Mouse (Mus musculus): ENCODE results near the gene Nat8f6. TPM values are rescaled to one million over a fixed set of nuclear protein-coding genes. Genes with fewer than 3 reads are reported as not detected.

The Nat8f6 gene
- not detected in 2 replicates for polyA plus RNA-seq (2015; fragmentation: Nextera tagmentation; extraction: Ambion mirVana)

DNA sequence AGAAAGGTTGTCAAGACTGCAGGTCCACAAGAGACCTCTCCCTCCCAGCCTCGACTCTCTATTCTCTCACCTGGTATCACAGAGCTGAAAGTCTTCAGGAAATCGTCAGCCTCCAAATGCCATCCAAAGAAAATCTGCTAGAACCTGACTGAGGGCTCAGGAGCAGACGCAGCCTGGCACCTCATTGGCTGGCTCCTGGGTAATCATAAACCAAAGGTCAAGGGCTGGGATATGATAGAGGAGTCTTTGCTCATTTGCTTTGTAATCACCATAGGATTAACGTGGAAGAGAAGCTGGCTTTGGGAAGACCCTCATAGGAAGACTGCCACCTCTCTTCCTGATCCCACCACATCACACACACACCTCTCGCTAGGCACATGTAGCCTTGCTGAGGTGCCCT, at the start of gene Nat8f6, which contains the start of gene Nat8f5:
TSS of gene Nat8f6 (minus strand) at position 118 of the 400 bp plus-strand sequence.
TSS of gene Nat8f5 (minus strand) at position 136 of the 400 bp plus-strand sequence.

DNA sequence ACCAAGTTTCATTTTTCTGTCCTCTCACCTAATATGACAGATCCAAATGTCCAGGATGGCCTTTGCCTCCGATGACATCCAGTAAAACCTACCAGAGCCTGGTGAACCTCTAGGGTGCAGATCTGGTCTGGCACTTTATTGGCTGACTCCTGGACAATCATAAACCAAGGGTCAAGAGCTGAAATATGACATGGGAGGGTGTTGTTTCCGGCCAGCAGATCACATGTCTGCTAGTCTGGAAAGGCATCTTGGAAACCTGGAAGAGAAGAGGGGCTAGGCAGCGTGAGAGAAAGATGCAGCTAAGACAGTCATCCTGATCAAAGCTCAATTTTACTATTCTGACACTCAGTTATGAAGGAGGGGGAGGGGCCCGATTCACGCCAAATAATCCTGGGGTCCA, 48.3 kb upstream of the Nat8f6 start, which contains the start of gene Nat8f2:
TSS of gene Nat8f2 (minus strand) at position 153 of the 400 bp plus-strand sequence.

DNA sequence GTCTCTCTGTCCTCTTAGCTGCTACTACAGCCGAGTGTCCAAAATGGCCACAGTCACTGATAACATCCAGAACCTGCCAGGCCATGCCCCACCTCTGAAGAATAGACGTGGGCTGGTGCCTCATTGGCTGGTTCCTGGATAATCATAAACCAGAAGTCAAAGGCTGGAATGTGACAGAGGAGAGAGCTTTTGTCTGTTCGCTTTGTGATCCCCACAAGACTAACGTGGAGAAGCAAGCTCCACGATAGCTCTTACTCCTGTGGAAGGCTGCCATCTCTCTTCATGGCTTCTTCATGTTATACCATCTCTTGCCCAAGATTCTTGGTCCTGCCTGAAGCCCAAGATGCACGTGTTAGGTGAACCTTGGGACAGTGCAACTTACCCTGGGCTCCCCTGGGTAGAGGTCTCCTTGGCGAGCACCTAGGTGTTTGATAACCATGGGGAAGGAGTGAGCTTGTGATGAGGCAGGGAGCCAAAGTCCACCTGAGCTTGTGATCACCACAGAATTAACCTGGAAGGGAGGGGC, 11.1 kb upstream of the Nat8f6 start, which contains the start of gene Nat8:
TSS of gene Nat8 (minus strand) at position 287 of the 526 bp plus-strand sequence.

DNA sequence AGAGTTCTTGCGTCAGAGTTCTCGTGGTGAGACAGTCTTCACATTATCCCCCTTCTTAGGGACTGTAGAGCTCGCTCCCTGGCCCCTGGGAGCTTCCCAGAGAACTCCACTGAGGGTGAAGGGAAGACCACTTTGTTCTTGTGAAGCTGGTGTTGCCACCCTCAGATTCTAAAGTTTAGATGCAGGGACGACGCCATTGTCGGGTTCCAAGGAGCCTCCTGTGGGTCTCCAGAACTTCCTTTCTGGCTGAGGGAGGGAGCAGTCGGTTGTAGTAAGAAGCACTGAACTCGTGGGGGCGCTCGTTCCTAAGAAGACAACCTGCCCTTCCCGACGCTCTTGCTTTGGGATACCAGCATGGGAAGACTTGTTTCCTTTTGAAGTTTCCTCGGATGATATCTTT, 55.2 kb downstream of the Nat8f6 start, which contains the start of gene Nat8f3:
TSS of gene Nat8f3 (minus strand) at position 223 of the 400 bp plus-strand sequence.

Small RNA genes lying within 50 kb of the gene (microRNA-seq; reads per million reads assigned to microRNA genes)
- 0 reads per million in 2 experiments for gene Mir6375

Other genes with a start within 250 kb of the Nat8f6 start
- 0.60 and 1.0 TPM in 2 replicates for gene Alms1, start 233.4 kb downstream of the Nat8f6 start, polyA plus RNA-seq (2015; fragmentation: Nextera tagmentation; extraction: Ambion mirVana)
- 0.07 TPM in 1 of 2 replicates, not detected in the other for gene Nat8f7, start 107.7 kb downstream of the Nat8f6 start, polyA plus RNA-seq (2015; fragmentation: Nextera tagmentation; extraction: Ambion mirVana)
- not detected in 2 replicates for gene Nat8f3, start 55.2 kb downstream of the Nat8f6 start, polyA plus RNA-seq (2015; fragmentation: Nextera tagmentation; extraction: Ambion mirVana)
- not detected in 2 replicates for gene Nat8f5, start within 50 bp of the Nat8f6 start, polyA plus RNA-seq (2015; fragmentation: Nextera tagmentation; extraction: Ambion mirVana)
- 0.16 TPM in 1 of 2 replicates, not detected in the other for gene Nat8, start 11.1 kb upstream of the Nat8f6 start, polyA plus RNA-seq (2015; fragmentation: Nextera tagmentation; extraction: Ambion mirVana)
- gene Nat8f2, start 48.2 kb upstream of the Nat8f6 start, polyA plus RNA-seq (2015; fragmentation: Nextera tagmentation; extraction: Ambion mirVana) = not detected in 2 replicates
- 0.72 and 0.90 TPM in 2 replicates for gene Nat8f4, start 83.9 kb upstream of the Nat8f6 start, polyA plus RNA-seq (2015; fragmentation: Nextera tagmentation; extraction: Ambion mirVana)
- gene Tprkb, start 90.9 kb upstream of the Nat8f6 start, polyA plus RNA-seq (2015; fragmentation: Nextera tagmentation; extraction: Ambion mirVana) = 28.5 and 29.1 TPM in 2 replicates
- gene Nat8f1, start 94.7 kb upstream of the Nat8f6 start, polyA plus RNA-seq (2015; fragmentation: Nextera tagmentation; extraction: Ambion mirVana) = 3.9 and 5.0 TPM in 2 replicates
- gene Dusp11, start 140.7 kb upstream of the Nat8f6 start, polyA plus RNA-seq (2015; fragmentation: Nextera tagmentation; extraction: Ambion mirVana) = 27.0 and 30.4 TPM in 2 replicates
- not detected in 2 replicates for gene Figla, start 195.2 kb upstream of the Nat8f6 start, polyA plus RNA-seq (2015; fragmentation: Nextera tagmentation; extraction: Ambion mirVana)
- 0.15 and 0.49 TPM in 2 replicates for gene Add2, start 207.7 kb upstream of the Nat8f6 start, polyA plus RNA-seq (2015; fragmentation: Nextera tagmentation; extraction: Ambion mirVana)

All from skeletal muscle tissue, postnatal 0 days (tissue).